Mouse (Mus musculus) mesoderm, embryonic 11.5 days (tissue): Measurements from ENCODE around the gene 1700007K13Rik.

Source experiments
- DNase-seq: peaks from one replicate; pipeline ENCODE4 v3.0.0-alpha.2; 2012; ENCODE audit warnings: low read depth, low spot score

The 1700007K13Rik gene

GRCm38 (mm10) chr2:28470591-28470990 is 4.5 kb upstream of the 1700007K13Rik start:
- DNase-seq, result no peak

GRCm38 (mm10) chr2:28469461-28469860 is 3.3 kb upstream of the 1700007K13Rik start:
- no peak for DNase-seq

GRCm38 (mm10) chr2:28468486-28469225 is 2.5 kb upstream of the 1700007K13Rik start:
- DNase-seq, result no peak

- DNase-seq, result peak; percentile 92
Observed at GRCm38 (mm10) chr2:28467860-28468485, 1.8 kb upstream of the 1700007K13Rik start, which contains the start of gene Mrps2. Gene Mrps2, plus strand, starts transcription at chr2:28468066.

- DNase-seq, result no peak
Observed at GRCm38 (mm10) chr2:28464919-28465318, 1.2 kb downstream of the 1700007K13Rik start.

GRCm38 (mm10) chr2:28463919-28464318 is 2.2 kb downstream of the 1700007K13Rik start:
- DNase-seq, result peak; percentile 72

GRCm38 (mm10) chr2:28456616-28457015 is 9.5 kb downstream of the 1700007K13Rik start:
- DNase-seq, result no peak

GRCm38 (mm10) chr2:28453539-28453938 is 12.6 kb downstream of the 1700007K13Rik start:
- DNase-seq, result no peak

- DNase-seq, result no peak
Observed at GRCm38 (mm10) chr2:28451663-28452062, 14.5 kb downstream of the 1700007K13Rik start.

GRCm38 (mm10) chr2:28447315-28447670 is 18.8 kb downstream of the 1700007K13Rik start:
- no peak for DNase-seq

- peak; percentile 48 for DNase-seq
Observed at GRCm38 (mm10) chr2:28446515-28447314, 19.4 kb downstream of the 1700007K13Rik start, which contains the start of gene Ppp1r26. Gene Ppp1r26, plus strand, starts transcription at chr2:28446800.

- DNase-seq, result no peak
Observed at GRCm38 (mm10) chr2:28446181-28446514, 20.0 kb downstream of the 1700007K13Rik start.

- DNase-seq, result no peak
Observed at GRCm38 (mm10) chr2:28445082-28445481, 21.1 kb downstream of the 1700007K13Rik start.

GRCm38 (mm10) chr2:28440842-28441241 is 25.3 kb downstream of the 1700007K13Rik start:
- DNase-seq, result no peak

GRCm38 (mm10) chr2:28435401-28435800 is 30.7 kb downstream of the 1700007K13Rik start:
- DNase-seq, result no peak

GRCm38 (mm10) chr2:28433512-28433911 is 32.6 kb downstream of the 1700007K13Rik start:
- DNase-seq, result no peak

GRCm38 (mm10) chr2:28432811-28433210 is 33.3 kb downstream of the 1700007K13Rik start:
- no peak for DNase-seq

GRCm38 (mm10) chr2:28430846-28431245 is 35.3 kb downstream of the 1700007K13Rik start:
- no peak for DNase-seq

- no peak for DNase-seq
Observed at GRCm38 (mm10) chr2:28427226-28427625, 38.9 kb downstream of the 1700007K13Rik start.

GRCm38 (mm10) chr2:28423167-28423566 is 43.0 kb downstream of the 1700007K13Rik start:
- DNase-seq, result peak; percentile 73

- peak; percentile 93 for DNase-seq
Observed at GRCm38 (mm10) chr2:28419898-28420297, 46.2 kb downstream of the 1700007K13Rik start.

GRCm38 (mm10) chr2:28418034-28418433 is 48.1 kb downstream of the 1700007K13Rik start:
- DNase-seq, result peak; percentile 89
